19 mouse cellular contexts compared by ENCODE assay signal in the genomic region with DNA sequence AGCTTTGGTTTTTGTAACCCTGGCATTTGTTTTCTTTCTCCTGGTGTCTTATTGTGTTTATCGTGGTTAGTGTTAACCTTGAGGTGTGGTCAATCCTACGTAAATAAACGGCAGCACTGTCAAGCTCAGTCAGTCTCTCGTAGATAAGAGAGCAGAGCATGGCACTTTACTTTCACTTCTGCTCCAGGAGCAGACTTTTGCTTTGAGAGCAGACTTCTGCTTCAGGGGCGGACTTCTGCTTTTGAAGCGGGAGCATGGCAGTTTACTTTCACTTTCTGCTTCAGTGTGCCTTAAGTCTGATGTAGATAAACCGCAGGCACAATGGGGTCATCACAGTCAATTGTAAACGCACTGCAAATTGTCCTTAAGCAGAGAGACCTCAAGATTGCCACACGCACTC. TPM values are rescaled to one million over a fixed set of nuclear protein-coding genes. Genes with fewer than 3 reads are reported as not detected.
A peak's percentile ranks its signal among the peaks of the same experiment; 100 is the strongest.
DNase-seq lines count a peak whose midpoint lies in the region; ATAC-seq and TF ChIP-seq lines count a peak whose summit lies in the region.
"Not testable (repeated sequence)": the region's sequence is repeated elsewhere in the genome, so short reads cannot be mapped to it uniquely, and the experiment has no call there.
"Had no signal": no experiment of that assay in that cellular context is flagged by ENCODE, and none has a peak within 500 bp of the region (broad histone marks: within the 10 kb centered on the region; RNA-seq: fewer than 3 reads in every experiment).

No protein-coding gene starts in this region.

- TF ChIP-seq EP300 in MEL (IDR thresholded peaks at IDR 0.05; ENCODE audit: low read depth in 1 of 2, low read length in 2 of 2), result not testable (repeated sequence)

- DNase-seq in 416B (ENCODE audit: low read depth) (peak; percentile 31), MEL (ENCODE audit: low read depth, low spot score) (peak; percentile 80), NIH3T3 (ENCODE audit: low read depth) (peak; percentile 30)

- peak overlapping the region; percentile 79 for H3K27ac ChIP-seq in MEL (ENCODE audit: control insufficient read depth, low read depth, low read length)

- not testable (repeated sequence) for H3K36me3 ChIP-seq in C2C12 (ENCODE audit: control insufficient read depth, insufficient read depth); MEL (ENCODE audit: control insufficient read depth in 1 of 2, insufficient read depth in 2 of 2, low read length in 2 of 2)

- not testable (repeated sequence) for TF ChIP-seq RAD21 in MEL (IDR thresholded peaks at IDR 0.05; ENCODE audit: low read depth, low read length)

- not testable (repeated sequence) for H3K79me3 ChIP-seq in C2C12 (ENCODE audit: low read depth)

- TF ChIP-seq CTCF in C2C12 (IDR thresholded peaks at IDR 0.05; ENCODE audit: control insufficient read depth, insufficient read depth, insufficient read length); MEL (IDR thresholded peaks at IDR 0.05 in 2 of 3, conservative IDR thresholded peaks at IDR 0.05 in 1 of 3; ENCODE audit: control insufficient read depth in 1 of 3, insufficient read depth in 1 of 3, low read depth in 2 of 3, low read length in 3 of 3, poor library complexity in 1 of 3, severe bottlenecking in 1 of 3): not testable (repeated sequence)

- 0 out of 2 replicates have a peak, but pooled peaks have one; percentile 50 for ATAC-seq in megakaryocyte progenitor cell, adult 5-6 weeks (replicated peaks; ENCODE audit: poor library complexity)

- H3K4me1 ChIP-seq in MEL (ENCODE audit: control insufficient read depth in 1 of 2, insufficient read depth in 2 of 2, low read length in 2 of 2), result not testable (repeated sequence)

- H3K27me3 ChIP-seq in C2C12 (ENCODE audit: control insufficient read depth, insufficient read depth, insufficient read length); MEL (ENCODE audit: control insufficient read depth in 1 of 2, insufficient read depth in 2 of 2, low read length in 2 of 2): not testable (repeated sequence)

- peak overlapping the region; percentile 68 for H3K9ac ChIP-seq in MEL (ENCODE audit: control insufficient read depth, low read depth, low read length, poor library complexity, severe bottlenecking)

- not testable (repeated sequence) for TF ChIP-seq POLR2A in MEL (IDR thresholded peaks at IDR 0.05; ENCODE audit: control insufficient read depth in 1 of 2, insufficient read depth in 1 of 2, low read depth in 1 of 2, low read length in 2 of 2, poor library complexity in 1 of 2)

- not testable (repeated sequence) for H3ac ChIP-seq in C2C12 (ENCODE audit: control insufficient read depth, insufficient read length, low read depth)

- not testable (repeated sequence) for H3K79me2 ChIP-seq in C2C12 (ENCODE audit: control insufficient read depth, insufficient read depth); MEL (ENCODE audit: control insufficient read depth, insufficient read depth, low read length, poor library complexity)

- peak overlapping the region; percentile 18 for H3K4me3 ChIP-seq in C2C12 (ENCODE audit: insufficient read depth, poor library complexity, severe bottlenecking)
- peak overlapping the region; percentile 81 to 82 for H3K4me3 ChIP-seq in MEL (ENCODE audit: control insufficient read depth in 1 of 2, insufficient read depth in 1 of 2, low read depth in 2 of 2, low read length in 2 of 2)

- not testable (repeated sequence) for H3K9me3 ChIP-seq in MEL (replicated peaks; ENCODE audit: insufficient read depth, low read length)

TF ChIP-seq in MEL, 35 proteins besides CTCF, POLR2A, EP300 and RAD21:
- TF ChIP-seq MXI1 (IDR thresholded peaks at IDR 0.05; ENCODE audit: low read depth, low read length), result peak; percentile 89; the same call in 1 of the 2 replicates
- peak; percentile 27; the same call in 1 of the 2 replicates for TF ChIP-seq GATA1 (IDR thresholded peaks at IDR 0.05; ENCODE audit: low read depth, low read length)
- TF ChIP-seq SIN3A (IDR thresholded peaks at IDR 0.05; ENCODE audit: low read length), result peak; percentile 74
- peak; percentile 92 for TF ChIP-seq ETS1 (IDR thresholded peaks at IDR 0.05; ENCODE audit: low read depth, low read length)
- 0 out of 2 replicates have a peak, but pooled peaks have one; percentile 22 for TF ChIP-seq HCFC1 (IDR thresholded peaks at IDR 0.05; ENCODE audit: low read depth, low read length)

RNA-seq across cellular contexts. Expression of a gene that starts 54.1 kb away (rescaled TPM):
- polyA plus RNA-seq in C2C12 (2012; fragmentation: generic; extraction: Trizol) (not detected), MEL (2012; ENCODE audit: insufficient read depth in 1 of 2, insufficient read length in 2 of 2, low read depth in 1 of 2, low replicate concordance in 2 of 2, missing spikeins in 1 of 2) (not detected)
- total RNA-seq in MEL (2012; rRNA removed), result not detected in 2 replicates
- total RNA-seq in megakaryocyte progenitor cell, adult 5-6 weeks (2015), result not detected in 2 replicates
- not detected in 2 replicates for total RNA-seq in megakaryocyte progenitor cell, adult 5-6 weeks (2017)
- total RNA-seq: adrenal gland, postnatal 25 days; common myeloid progenitor, adult 5-6 weeks; G1E had no signal
- polyA plus RNA-seq: adrenal gland, adult 2 months; brain, embryonic 14.5 days; embryonic facial prominence, embryonic 11.5 days; embryonic facial prominence, embryonic 13.5 days; embryonic facial prominence, embryonic 15.5 days; erythroblast, embryonic 14.5 days; forebrain, embryonic 10.5 days; forebrain, embryonic 12.5 days; forebrain, embryonic 14.5 days; forebrain, embryonic 16.5 days; frontal cortex, adult 2 months; G1E had no signal

Comparison
In these comparisons a context has a peak if more than half of its experiments do, and no peak if none do; other contexts are left out.
1. Peak in every context shown above with its lines: DNase-seq, ATAC-seq, H3K4me3 ChIP-seq and H3K27ac ChIP-seq.
2. DNase-seq: peak in every context shown above with its lines; median percentile 80 in MEL; 31 in 416B; 30 in NIH3T3.